ENCODE assay signal across 9 mouse cellular contexts in the genomic region with DNA sequence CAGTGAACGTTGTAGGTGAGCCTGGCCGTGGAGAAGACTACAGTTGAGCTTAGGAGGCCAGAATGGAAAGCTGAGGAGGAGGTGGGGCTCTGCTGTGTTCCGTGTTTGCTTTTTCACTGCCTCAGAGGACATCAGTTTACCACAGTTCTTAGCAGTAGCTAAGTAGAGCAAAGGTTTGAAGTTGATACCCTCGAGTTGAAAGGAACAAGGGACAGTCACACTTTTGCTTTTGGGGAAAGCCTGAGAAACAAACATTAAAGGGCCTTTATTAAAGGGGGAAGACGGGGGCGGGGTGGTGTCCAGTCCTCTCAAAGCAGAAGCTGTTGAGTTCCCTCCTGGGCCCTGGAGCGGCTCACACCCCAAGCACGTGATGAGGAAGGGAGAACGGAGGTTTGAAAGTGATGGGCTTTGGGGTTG. TPM values are rescaled to one million over a fixed set of nuclear protein-coding genes. Genes with fewer than 3 reads are reported as not detected.
DNase-seq lines count a peak whose midpoint lies in the region; ATAC-seq and TF ChIP-seq lines count a peak whose summit lies in the region.
"Had no signal": no experiment of that assay in that cellular context is flagged by ENCODE, and none has a peak within 500 bp of the region (broad histone marks: within the 10 kb centered on the region; RNA-seq: fewer than 3 reads in every experiment).

No protein-coding gene starts in this region.

- no peak for ATAC-seq in heart, embryonic 12.5 days (ENCODE audit: insufficient number of reproducible peaks, low FRiP score)
- no peak for ATAC-seq in liver, embryonic 11.5 days (replicated peaks; ENCODE audit: low FRiP score)
- no peak for ATAC-seq in midbrain, embryonic 15.5 days (replicated peaks)

- WGBS in heart, embryonic 12.5 days, result 4% methylated on average over 9 of the region's 9 CpGs
- WGBS in liver, embryonic 11.5 days, result 6% methylated on average over 9 of the region's 9 CpGs
- 6% methylated on average over 9 of the region's 9 CpGs for WGBS in midbrain, embryonic 15.5 days

- peak overlapping the region; percentile 99 for H3K4me2 ChIP-seq in heart, embryonic 12.5 days
- H3K4me2 ChIP-seq in liver, embryonic 11.5 days, result peak overlapping the region; percentile 94
- peak overlapping the region; percentile 100 for H3K4me2 ChIP-seq in midbrain, embryonic 15.5 days

- intact Hi-C loops in gastrocnemius, adult 2 months (cut with DNase I), result no loop called here

- peak overlapping the region; percentile 73; the same call in 1 of the 2 replicates for H3K9ac ChIP-seq in heart, embryonic 12.5 days
- H3K9ac ChIP-seq in liver, embryonic 11.5 days (ENCODE audit: low read depth, low read length), result peak overlapping the region; percentile 65
- H3K9ac ChIP-seq in midbrain, embryonic 15.5 days, result 0 out of 2 replicates have a peak overlapping the region, but pooled peaks have one; percentile 49

- DNase-seq in gastrocnemius, adult 2 months, result peak; percentile 32
- no peak for DNase-seq in gastrocnemius, postnatal 10 days
- peak; percentile 9 for DNase-seq in T-cell, adult 2 months (ENCODE audit: low spot score)
- DNase-seq in liver, embryonic 11.5 days (ENCODE audit: low spot score), result no peak
- no peak for DNase-seq in urinary bladder, adult 2 months (ENCODE audit: low spot score)
- no peak for DNase-seq in urinary bladder, postnatal 36 days (ENCODE audit: low spot score in 2 of 2)

- no peaks in the 10 kb centered on the region for H3K9me3 ChIP-seq in heart, embryonic 12.5 days (replicated peaks)
- H3K9me3 ChIP-seq in liver, embryonic 11.5 days (ENCODE audit: control insufficient read depth, low read length), result no peaks in the 10 kb centered on the region
- no peaks in the 10 kb centered on the region for H3K9me3 ChIP-seq in midbrain, embryonic 15.5 days

- H3K27ac ChIP-seq in gastrocnemius, adult 2 months, result peak overlapping the region; percentile 85
- no peak overlapping the region for H3K27ac ChIP-seq in heart, embryonic 12.5 days (ENCODE audit: poor library complexity, severe bottlenecking)
- no peak overlapping the region for H3K27ac ChIP-seq in liver, embryonic 11.5 days (ENCODE audit: low read depth, low read length)
- H3K27ac ChIP-seq in midbrain, embryonic 15.5 days, result no peak overlapping the region

- no peak for TF ChIP-seq CTCF in gastrocnemius, adult 2 months (IDR thresholded peaks at IDR 0.05)

- peaks cover 14% of the 10 kb centered on the region for H3K27me3 ChIP-seq in heart, embryonic 12.5 days (replicated peaks)
- peaks cover 6% of the 10 kb centered on the region; the same call in 1 of the 2 replicates for H3K27me3 ChIP-seq in liver, embryonic 11.5 days (replicated peaks; ENCODE audit: control insufficient read depth, insufficient read depth, low read length)
- H3K27me3 ChIP-seq in midbrain, embryonic 15.5 days (replicated peaks), result peaks cover 33% of the 10 kb centered on the region
- H3K27me3 ChIP-seq: CH12.LX had no signal

- H3K4me3 ChIP-seq in gastrocnemius, adult 2 months, result peak overlapping the region; percentile 82
- H3K4me3 ChIP-seq in heart, embryonic 12.5 days, result peak overlapping the region; percentile 64
- H3K4me3 ChIP-seq in liver, embryonic 11.5 days (ENCODE audit: low read depth, low read length), result peak overlapping the region; percentile 67
- peak overlapping the region; percentile 57 for H3K4me3 ChIP-seq in midbrain, embryonic 15.5 days

- H3K4me1 ChIP-seq in heart, embryonic 12.5 days (replicated peaks), result peaks cover 27% of the 10 kb centered on the region
- peaks cover 17% of the 10 kb centered on the region for H3K4me1 ChIP-seq in liver, embryonic 11.5 days (replicated peaks; ENCODE audit: control insufficient read depth, insufficient read depth, low read length)
- H3K4me1 ChIP-seq in midbrain, embryonic 15.5 days, result peaks cover 18% of the 10 kb centered on the region

- no peaks in the 10 kb centered on the region for H3K36me3 ChIP-seq in heart, embryonic 12.5 days
- no peaks in the 10 kb centered on the region for H3K36me3 ChIP-seq in liver, embryonic 11.5 days (ENCODE audit: control insufficient read depth, insufficient read depth, low read length)
- H3K36me3 ChIP-seq in midbrain, embryonic 15.5 days (replicated peaks), result no peaks in the 10 kb centered on the region

RNA-seq across cellular contexts. Expression of a gene that starts 1.1 kb away (rescaled TPM):
- total RNA-seq in gastrocnemius, adult 2 months (2021), result 10 to 100 TPM; 20.7 to 25.4 TPM
- 10 to 100 TPM; 33.1 to 45.5 TPM for total RNA-seq in gastrocnemius, postnatal 10 days (2021)
- polyA plus RNA-seq in heart, embryonic 12.5 days (2016; fragmentation: Nextera tagmentation; extraction: Ambion mirVana), result 15.0 and 17.1 TPM in 2 replicates
- polyA plus RNA-seq in liver, embryonic 11.5 days (2014; fragmentation: Nextera tagmentation; extraction: Ambion mirVana), result 20.6 and 23.6 TPM in 2 replicates
- 3.6 and 3.9 TPM in 2 replicates for polyA plus RNA-seq in midbrain, embryonic 15.5 days (2015; fragmentation: Nextera tagmentation; extraction: Ambion mirVana)
- polyA plus RNA-seq in urinary bladder, adult 2 months (2012; rRNA removed), result 11.9 and 19.0 TPM in 2 replicates

Comparison
In these comparisons a context has a peak if more than half of its experiments do, and no peak if none do; other contexts are left out.
1. DNase-seq: peak in gastrocnemius, adult 2 months (single experiment) and T-cell, adult 2 months (single experiment); none in gastrocnemius, postnatal 10 days (single experiment), liver, embryonic 11.5 days (single experiment), urinary bladder, adult 2 months (single experiment) and urinary bladder, postnatal 36 days (0 of 2).
2. Peak in every context shown above with its lines, with median percentiles within 50 percentile points of each other: H3K4me3 ChIP-seq, H3K4me2 ChIP-seq and H3K9ac ChIP-seq.